Mouse (Mus musculus) v-Abl transformed pro-B cells (cell line): Measurements from ENCODE around the gene Olfr780.
"Not testable (repeated sequence)": the region's sequence is repeated elsewhere in the genome, so short reads cannot be mapped to it uniquely, and the experiment has no call there.

Experiments
- in situ Hi-C, 2 experiments: fragments of 400-800 bp; cut with MboI; formaldehyde crosslinking; loops; one replicate each; pipeline ENCODE4 v1.15.1; 2025; ENCODE audit not compliant: unreplicated experiment in 2 of 2

Gene Olfr780

GRCm38 (mm10) chr10:129317817-129318216 lies at the start of gene Olfr780:
TSS of gene Olfr780 (plus strand) at chr10:129318117.
- in situ Hi-C loops, result no loop called here

DNA sequence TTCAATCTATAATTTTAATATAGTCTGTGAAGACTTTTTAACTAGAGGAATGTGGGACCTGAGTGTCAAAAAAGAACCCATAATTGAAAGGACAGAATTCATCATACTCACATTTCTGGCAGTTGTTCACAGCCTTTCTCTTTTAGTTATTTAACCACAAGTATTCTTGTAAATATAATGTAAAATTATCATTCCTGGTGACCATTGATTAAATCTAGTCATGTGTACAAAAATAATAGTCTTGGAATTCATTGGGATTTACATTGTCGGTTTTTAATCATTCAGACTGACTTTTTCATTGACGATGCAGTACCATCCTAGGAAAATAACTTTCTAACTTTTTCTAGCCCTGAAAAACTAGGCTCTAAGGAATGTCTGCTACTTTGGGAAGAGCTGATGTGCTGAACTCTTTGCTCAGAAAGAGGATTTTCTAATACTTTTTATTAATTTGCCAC lies 46.8 kb upstream of the Olfr780 start, which contains the start of gene Olfr777:
TSS of gene Olfr777 (minus strand) at position 405 of the 455 bp plus-strand sequence.
- in situ Hi-C loops, result no loop called here

GRCm38 (mm10) chr10:129312973-129313372 lies 4.9 kb upstream of the Olfr780 start:
- in situ Hi-C loops, result not testable (repeated sequence)

DNA sequence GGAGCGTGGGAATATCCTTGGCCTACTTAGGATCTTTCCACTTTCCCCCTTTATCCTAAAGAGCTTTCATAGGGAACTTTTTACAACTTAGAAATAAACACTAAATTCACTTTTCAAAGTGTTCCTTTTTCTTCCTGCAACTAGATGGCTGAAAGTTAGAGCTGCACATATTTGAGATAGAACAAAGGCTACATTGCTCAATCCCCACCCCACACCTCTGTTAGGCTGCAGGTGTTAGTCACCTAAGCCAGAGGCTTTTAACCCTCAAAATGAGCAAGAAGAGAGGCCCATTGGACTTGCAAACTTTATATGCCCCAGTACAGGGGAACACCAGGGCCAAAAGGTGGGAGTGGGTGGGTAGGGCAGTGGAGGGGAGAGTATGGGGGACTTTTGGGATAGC lies 4.4 kb upstream of the Olfr780 start:
- in situ Hi-C loops, result not testable (repeated sequence)

DNA sequence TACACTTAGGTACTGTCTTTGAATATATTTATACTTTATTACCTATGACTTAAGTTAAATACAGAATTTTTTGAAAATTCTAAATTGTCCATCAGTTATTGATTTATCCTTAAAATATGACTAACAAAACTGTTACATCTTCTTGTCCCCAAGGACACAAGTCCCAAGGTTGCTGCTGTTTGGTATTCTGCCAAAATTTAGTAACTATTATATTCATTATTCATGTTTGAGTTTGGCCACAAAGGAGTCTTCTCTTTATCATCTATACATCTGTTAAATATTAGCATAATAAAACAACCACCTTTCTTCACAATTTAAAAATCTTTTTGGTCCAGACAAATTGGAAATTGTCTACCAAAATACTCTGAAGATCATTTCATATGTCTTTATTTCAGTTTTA lies 10.6 kb downstream of the Olfr780 start, which contains the start of gene Olfr781:
TSS of gene Olfr781 (plus strand) at position 301 of the 400 bp plus-strand sequence.
- in situ Hi-C loops, result no loop called here

DNA sequence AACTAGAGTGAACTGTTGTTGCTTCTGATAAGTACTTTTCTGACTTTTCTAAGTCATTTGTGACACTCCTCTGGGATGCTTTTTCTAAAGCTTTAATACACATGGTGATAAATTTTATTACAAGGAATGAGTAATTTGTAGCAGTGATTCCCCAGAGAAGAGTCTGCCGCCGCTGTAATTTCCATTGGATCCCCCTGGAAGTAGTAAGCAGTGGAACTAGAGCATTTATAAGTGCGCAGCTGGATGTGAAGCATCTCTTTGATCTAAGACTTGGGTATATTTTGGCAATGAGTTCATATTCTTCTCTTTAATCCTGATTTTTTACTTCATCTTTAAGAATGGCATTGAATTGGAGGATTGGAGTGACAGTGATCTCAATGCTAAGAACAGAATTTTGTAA lies 30.6 kb downstream of the Olfr780 start, which contains the start of gene Olfr782:
TSS of gene Olfr782 (plus strand) at position 301 of the 400 bp plus-strand sequence.
- in situ Hi-C loops, result no loop called here

GRCm38 (mm10) chr10:129352475-129352874 lies 34.6 kb downstream of the Olfr780 start:
- in situ Hi-C loops, result not testable (repeated sequence)

DNA sequence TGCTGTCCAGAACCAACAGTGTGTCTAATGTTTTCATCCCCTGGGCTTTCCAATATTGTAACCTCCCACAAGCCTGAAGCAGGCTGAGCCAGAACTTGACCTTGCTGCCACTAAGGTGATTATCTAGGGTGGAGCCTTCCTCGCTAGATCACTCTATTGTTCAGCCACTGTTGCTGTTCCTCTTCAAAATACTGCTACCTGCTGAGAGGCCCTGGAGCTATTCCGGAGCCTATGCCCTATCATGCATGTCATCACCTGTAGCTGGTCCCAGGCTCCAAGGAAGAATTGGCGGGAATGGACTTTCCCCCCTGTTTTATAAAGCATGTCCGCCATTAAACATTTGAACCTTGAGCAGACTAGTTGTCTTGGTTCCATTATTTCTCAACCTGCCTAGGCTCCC lies 38.6 kb downstream of the Olfr780 start:
- in situ Hi-C loops, result not testable (repeated sequence)

- in situ Hi-C loops, result no loop called here
Observed at GRCm38 (mm10) chr10:129357307-129357706, 39.4 kb downstream of the Olfr780 start.
